Mouse (Mus musculus) hindbrain, postnatal 0 days (tissue): ENCODE results near the gene Zmynd8. TPM values are rescaled to one million over a fixed set of nuclear protein-coding genes. Genes with fewer than 3 reads are reported as not detected.

Experiments
- ATAC-seq: fragments of 200-750 bp; cut with Nextera tagmentation; 2 replicates; pipeline ENCODE4 v1.8.0; 2017; ENCODE audit warnings: mild to moderate bottlenecking, moderate TSS enrichment, moderate library complexity
- DNase-seq: peaks from one replicate; pipeline ENCODE4 v3.0.0-alpha.2; 2015; ENCODE audit warnings: low spot score
- H3K27ac ChIP-seq: fragments of 300-500 bp; sonication (generic); 2 replicates; pipeline ENCODE4 v1.5.1; 2014; ENCODE audit warnings: mild to moderate bottlenecking
- H3K27me3 ChIP-seq: fragments of 300-500 bp; sonication (generic); 2 replicates; pipeline ENCODE4 v1.6.1; 2014; ENCODE audit warnings: low read length, mixed read lengths; ENCODE audit not compliant: insufficient read depth
- H3K36me3 ChIP-seq: fragments of 300-500 bp; sonication (generic); 2 replicates; pipeline ENCODE4 v1.6.1; 2014; ENCODE audit warnings: low read length, mixed read lengths; ENCODE audit not compliant: insufficient read depth
- H3K4me1 ChIP-seq: fragments of 300-500 bp; sonication (generic); 2 replicates; pipeline ENCODE4 v1.6.1; 2014; ENCODE audit warnings: antibody characterized with exemption, low read length, mixed read lengths; ENCODE audit not compliant: insufficient read depth
- H3K4me2 ChIP-seq: fragments of 300-500 bp; sonication (generic); 2 replicates; pipeline ENCODE4 v1.6.1; 2014; ENCODE audit warnings: low read depth, mild to moderate bottlenecking, low read length, moderate library complexity, mixed read lengths
- H3K4me3 ChIP-seq: fragments of 300-500 bp; sonication (generic); 2 replicates; pipeline ENCODE4 v1.5.1; 2014; ENCODE audit warnings: low read length
- H3K9ac ChIP-seq: fragments of 300-500 bp; sonication (generic); replicated peaks from 2 replicates; pipeline ENCODE4 v1.6.1; 2014; ENCODE audit warnings: mild to moderate bottlenecking, low read length, moderate library complexity, mixed read lengths
- H3K9me3 ChIP-seq: fragments of 300-500 bp; sonication (generic); 2 replicates; pipeline ENCODE4 v1.6.1; 2016; ENCODE audit warnings: low read length, mixed read lengths
- CTCF ChIP-seq: IDR thresholded peaks from 2 replicates; pipeline ENCODE4 v1.5.1; 2016; ENCODE audit warnings: antibody characterized with exemption, control low read depth, low read depth
- WGBS: fragments of 180-500 bp; shearing (Covaris S2); extraction: QIAGEN DNeasy Blood & Tissue Kit; methylation state at CpG from one replicate; pipeline ENCODE4 v1.1.7; 2014; 5-methylcytosine and 5-hydroxymethylcytosine counted together
- polyA plus RNA-seq: library from polyadenylated mRNA; unstranded; fragments of >200 nt; fragmentation: Nextera tagmentation; extraction: Ambion mirVana; gene quantifications from 2 replicates; pipeline ENCODE4 v1.2.1, GENCODE M21; 2015
- total RNA-seq: library from RNA; depleted of rRNA; stranded (reverse); fragments of >200 nt; gene quantifications from 2 replicates; pipeline ENCODE4 v1.2.3, GENCODE M21; 2014

Zmynd8 gene
- total and polyA plus RNA-seq, 2 experiments from 2014 or later: 46.8 to 53.0 TPM

DNA sequence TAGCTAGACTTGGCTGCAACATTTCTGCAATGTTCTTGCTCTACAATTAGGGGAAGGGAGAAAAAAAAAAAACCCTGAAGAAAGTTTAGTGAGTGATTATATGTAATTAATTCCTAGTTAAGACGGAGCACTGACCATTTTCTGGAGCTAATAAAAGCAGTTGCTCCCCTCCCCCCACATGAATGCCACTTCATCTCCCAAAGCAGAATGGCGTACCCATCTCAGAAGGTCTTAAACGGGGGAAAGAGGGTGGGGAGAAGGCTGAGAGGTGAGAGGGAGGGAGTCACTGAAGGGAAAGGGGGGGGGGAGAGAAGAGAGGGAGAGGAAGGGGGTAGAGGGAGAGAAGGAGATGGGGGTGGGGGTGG, 17.6 kb downstream of the Zmynd8 start:
- no peaks in the 10 kb centered on the region for H3K36me3 ChIP-seq
- no peak for ATAC-seq
- H3K27ac ChIP-seq: peak overlapping the region; percentile 100
- H3K27me3 ChIP-seq: no peaks in the 10 kb centered on the region
- peaks cover 89% of the 10 kb centered on the region for H3K4me1 ChIP-seq
- peak; percentile 47 for DNase-seq
- no peak overlapping the region for H3K4me3 ChIP-seq
- 6% methylated on average over 3 of the region's 3 CpGs for WGBS
- H3K9me3 ChIP-seq: no peaks in the 10 kb centered on the region
- no peak overlapping the region for H3K9ac ChIP-seq
- H3K4me2 ChIP-seq: peak overlapping the region; percentile 58
- no peak for TF ChIP-seq CTCF

DNA sequence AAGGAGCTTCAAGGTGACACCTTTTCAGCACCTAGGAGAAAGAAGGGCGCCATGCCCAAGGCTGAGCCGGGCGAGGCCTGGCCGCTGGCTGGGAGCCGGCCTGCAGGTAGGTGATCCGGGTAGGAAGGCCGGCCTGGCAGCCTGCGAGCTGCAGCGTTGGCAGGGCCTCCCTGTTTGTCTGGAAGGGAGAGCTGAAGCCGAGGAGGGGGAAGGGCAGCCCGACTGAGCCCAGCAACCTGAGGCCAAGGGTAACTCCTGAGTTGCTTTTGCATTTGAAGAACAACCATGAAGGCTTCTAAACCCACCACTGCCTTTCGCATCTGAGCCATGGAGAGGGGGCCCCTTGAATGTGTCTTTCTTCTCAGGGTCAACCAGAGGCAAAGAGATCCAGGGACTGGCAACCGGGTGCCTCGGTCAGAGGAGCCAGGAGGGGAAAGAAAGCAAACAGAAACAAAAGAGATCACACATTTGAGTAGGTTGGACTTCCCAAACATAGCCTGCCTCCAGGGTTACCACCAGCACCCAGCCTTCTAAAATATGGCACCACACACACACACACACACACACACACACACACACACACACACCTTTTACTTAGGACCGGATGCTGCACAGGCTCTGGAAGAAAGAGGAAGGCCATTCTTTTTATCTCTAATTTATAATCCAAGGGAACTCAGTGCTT, 18.2 kb downstream of the Zmynd8 start:
- H3K9ac ChIP-seq: peak overlapping the region; percentile 41
- H3K27me3 ChIP-seq: no peaks in the 10 kb centered on the region
- peaks cover 90% of the 10 kb centered on the region for H3K4me1 ChIP-seq
- H3K36me3 ChIP-seq: no peaks in the 10 kb centered on the region
- H3K9me3 ChIP-seq: no peaks in the 10 kb centered on the region
- peak overlapping the region; percentile 100 for H3K27ac ChIP-seq
- H3K4me2 ChIP-seq: peak overlapping the region; percentile 58
- no peak overlapping the region for H3K4me3 ChIP-seq
- WGBS: 4% methylated on average over 15 of the region's 15 CpGs
- DNase-seq (peak; percentile 71), ATAC-seq (no peak)
- no peak for TF ChIP-seq CTCF

DNA sequence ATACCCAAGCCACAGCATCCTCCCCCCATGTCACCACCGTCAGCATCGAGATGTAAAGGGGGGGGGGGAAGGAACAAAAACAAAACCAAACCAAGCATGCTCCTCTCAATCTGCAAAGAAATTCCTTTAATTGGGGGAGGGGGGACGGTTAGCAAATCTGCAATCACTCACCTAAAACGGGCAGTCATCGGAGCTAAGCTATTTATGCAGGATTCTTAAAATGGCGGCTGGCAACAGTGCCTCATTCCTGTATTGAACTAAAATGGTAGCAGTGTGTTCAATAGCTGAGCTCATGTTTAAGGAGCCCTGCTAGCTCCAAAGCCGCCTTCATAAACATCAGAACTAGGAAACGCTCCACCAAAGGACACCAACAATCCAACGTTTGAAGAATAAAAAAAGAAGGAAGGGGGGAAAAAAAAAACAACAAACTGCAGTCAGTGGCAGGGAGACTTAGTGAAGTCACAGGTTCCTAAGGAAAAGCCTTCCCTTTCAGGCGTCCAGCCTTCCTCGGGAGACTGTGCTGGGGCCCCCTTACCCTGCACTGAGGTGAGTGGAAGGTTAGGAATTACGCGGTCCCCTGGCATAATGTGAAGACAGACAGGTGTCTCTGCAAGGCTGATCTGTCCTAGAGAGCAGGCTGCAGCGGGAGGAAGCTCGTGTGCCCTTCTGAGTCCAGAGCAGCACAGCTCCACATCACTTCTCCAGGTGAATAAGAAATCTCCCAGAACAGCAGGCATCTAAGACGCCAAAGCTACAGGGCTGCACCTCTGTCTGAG, 19.2 kb downstream of the Zmynd8 start:
- 8% methylated on average over 16 of the region's 16 CpGs for WGBS

DNA sequence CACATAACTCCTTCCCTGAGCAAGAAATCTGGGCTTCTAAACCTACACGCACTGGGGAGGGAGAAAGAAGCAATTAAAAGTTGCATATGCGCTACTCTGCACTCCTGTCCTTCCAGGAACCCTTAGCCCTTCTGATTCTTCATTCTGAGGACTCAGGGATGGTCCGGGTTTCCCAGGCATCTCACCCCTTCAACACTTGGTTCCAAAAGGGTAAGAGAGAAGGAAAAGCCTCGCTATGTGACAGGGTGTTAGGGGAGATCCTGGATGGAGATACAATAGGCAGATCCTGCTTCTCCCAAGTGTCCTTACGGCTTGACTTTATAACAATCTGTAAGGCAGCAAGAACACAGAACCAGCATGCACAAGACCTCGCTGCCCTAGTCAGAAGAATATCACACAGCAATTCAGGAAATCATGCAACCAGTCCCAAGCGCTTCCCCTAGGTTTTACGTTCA, 19.9 kb downstream of the Zmynd8 start:
- ATAC-seq (no peak), DNase-seq (peak; percentile 36)
- Histone ChIP-seq H3K9me3 (no peaks in the 10 kb centered on the region), H3K4me3 (peak overlapping the region; percentile 25), H3K9ac (peak overlapping the region; percentile 41), H3K27ac (peak overlapping the region; percentile 100), H3K36me3 (no peaks in the 10 kb centered on the region), H3K27me3 (no peaks in the 10 kb centered on the region), H3K4me1 (peaks cover 91% of the 10 kb centered on the region), H3K4me2 (peak overlapping the region; percentile 58)
- 13% methylated on average over 8 of the region's 8 CpGs for WGBS
- no peak for TF ChIP-seq CTCF

More for the DNA sequence above, 19.2 kb downstream of the Zmynd8 start:
- DNase-seq (peak; percentile 75), ATAC-seq (no peak)
- H3K36me3 ChIP-seq: no peaks in the 10 kb centered on the region
- H3K4me3 ChIP-seq: peak overlapping the region; percentile 25
- H3K27ac ChIP-seq: peak overlapping the region; percentile 100
- no peak for TF ChIP-seq CTCF
- no peaks in the 10 kb centered on the region for H3K27me3 ChIP-seq
- H3K9me3 ChIP-seq: no peaks in the 10 kb centered on the region
- peak overlapping the region; percentile 58 for H3K4me2 ChIP-seq
- peak overlapping the region; percentile 41 for H3K9ac ChIP-seq
- H3K4me1 ChIP-seq: peaks cover 91% of the 10 kb centered on the region

DNA sequence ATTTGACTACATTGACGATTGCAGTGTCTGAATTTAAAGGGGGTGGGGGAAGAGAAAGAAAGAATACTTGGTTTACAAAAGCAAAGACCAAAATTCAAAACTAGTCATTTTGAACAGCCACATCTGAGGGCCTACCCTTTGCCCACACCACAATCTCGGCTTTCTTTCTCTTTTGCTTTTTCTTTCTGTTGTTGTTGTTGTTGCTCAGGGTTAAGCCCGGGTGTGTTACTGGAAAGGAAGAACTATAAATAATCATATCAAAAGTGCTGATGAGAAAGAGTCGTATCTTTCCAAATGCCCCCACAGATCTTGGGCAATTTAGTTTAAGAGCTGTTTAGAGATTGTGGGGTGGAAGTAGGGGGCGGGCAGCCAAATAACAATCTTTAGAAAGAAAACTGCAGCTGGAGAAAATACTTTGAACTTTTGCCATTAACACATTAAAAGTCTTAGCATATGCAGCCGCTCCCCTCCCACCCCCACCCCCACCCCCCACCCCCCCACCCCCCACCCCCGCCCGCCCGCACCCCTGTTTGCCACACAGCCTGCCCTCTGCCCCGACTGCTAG, 20.7 kb downstream of the Zmynd8 start:
- no peak for ATAC-seq
- H3K4me1 ChIP-seq: peaks cover 88% of the 10 kb centered on the region
- H3K4me3 ChIP-seq: peak overlapping the region; percentile 20
- no peak for TF ChIP-seq CTCF
- 8% methylated on average over 10 of the region's 10 CpGs for WGBS
- H3K27me3 ChIP-seq: no peaks in the 10 kb centered on the region
- no peak for DNase-seq
- H3K36me3 ChIP-seq: 0 out of 2 replicates have a peak, but pooled peaks cover 4% of the 10 kb centered on the region
- peak overlapping the region; percentile 93 for H3K27ac ChIP-seq
- no peaks in the 10 kb centered on the region for H3K9me3 ChIP-seq
- peak overlapping the region; percentile 58 for H3K4me2 ChIP-seq
- peak overlapping the region; percentile 41; the same call in 1 of the 2 replicates for H3K9ac ChIP-seq

DNA sequence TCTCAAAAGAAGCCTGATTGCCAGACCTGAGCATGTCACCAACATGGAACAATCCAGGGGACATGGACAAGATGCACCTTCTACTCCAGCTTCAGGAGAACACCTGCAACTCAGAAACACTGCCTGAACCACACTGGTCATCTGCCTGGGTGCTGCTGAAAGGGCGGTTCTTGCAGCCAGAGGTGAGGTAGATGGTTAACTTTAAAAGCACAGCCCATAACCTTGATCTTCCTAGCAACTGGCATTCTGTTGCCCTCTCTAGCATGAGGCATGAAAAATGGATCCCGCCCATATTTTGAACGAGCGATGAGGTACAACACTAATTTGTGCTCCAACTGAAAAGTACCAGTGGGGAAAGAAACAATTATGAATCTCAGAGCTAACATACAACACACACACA, 21.6 kb downstream of the Zmynd8 start:
- H3K36me3 ChIP-seq: 0 out of 2 replicates have a peak, but pooled peaks cover 4% of the 10 kb centered on the region
- H3K4me2 ChIP-seq: peak overlapping the region; percentile 58
- H3K4me3 ChIP-seq: peak overlapping the region; percentile 20; the same call in 1 of the 2 replicates
- DNase-seq: no peak
- no peak for TF ChIP-seq CTCF
- WGBS: 59% methylated on average over 4 of the region's 4 CpGs
- peak overlapping the region; percentile 41; the same call in 1 of the 2 replicates for H3K9ac ChIP-seq
- peak overlapping the region; percentile 93; the same call in 1 of the 2 replicates for H3K27ac ChIP-seq
- H3K27me3 ChIP-seq: no peaks in the 10 kb centered on the region
- H3K9me3 ChIP-seq: no peaks in the 10 kb centered on the region
- ATAC-seq: no peak
- peaks cover 78% of the 10 kb centered on the region for H3K4me1 ChIP-seq
